In genomic region chr14:10046336-10047122, GRCm38 (mm10) we compare ENCODE assay signal across 14 mouse cellular contexts.
DNase-seq lines count a peak whose midpoint lies in the region; ATAC-seq and TF ChIP-seq lines count a peak whose summit lies in the region.
"Had no signal": no experiment of that assay in that cellular context is flagged by ENCODE, and none has a peak within 500 bp of the region (broad histone marks: within the 10 kb centered on the region; RNA-seq: fewer than 3 reads in every experiment).

No protein-coding gene starts in this region.

- H3K27me3 ChIP-seq in kidney, postnatal 0 days (ENCODE audit: insufficient read depth, low read length): no peaks in the 10 kb centered on the region
- H3K27me3 ChIP-seq in forebrain, embryonic 16.5 days (replicated peaks; ENCODE audit: control insufficient read depth, insufficient read depth, low read length): no peaks in the 10 kb centered on the region

- no peaks in the 10 kb centered on the region for H3K36me3 ChIP-seq in kidney, postnatal 0 days (ENCODE audit: insufficient read depth, low read length)
- H3K36me3 ChIP-seq in forebrain, embryonic 16.5 days (ENCODE audit: control insufficient read depth, insufficient read depth): no peaks in the 10 kb centered on the region
- H3K36me3 ChIP-seq: G1E had no signal

- no peak overlapping the region for H3K9ac ChIP-seq in kidney, postnatal 0 days (ENCODE audit: low read depth, low read length)
- H3K9ac ChIP-seq in forebrain, embryonic 16.5 days (replicated peaks; ENCODE audit: low read depth, low read length): no peak overlapping the region

- no peak for TF ChIP-seq CTCF in kidney, postnatal 0 days (IDR thresholded peaks at IDR 0.05; ENCODE audit: low read depth)
- no peak for TF ChIP-seq CTCF in brain, embryonic 14.5 days (IDR thresholded peaks at IDR 0.05; ENCODE audit: borderline replicate concordance, extremely low read depth, insufficient read depth, insufficient read length)

- H3K9me3 ChIP-seq in kidney, postnatal 0 days (replicated peaks; ENCODE audit: low read length): no peaks in the 10 kb centered on the region
- H3K9me3 ChIP-seq in forebrain, embryonic 16.5 days (ENCODE audit: control insufficient read depth, low read length): no peaks in the 10 kb centered on the region

- WGBS in kidney, postnatal 0 days: 14% methylated on average over 7 of the region's 7 CpGs
- 17% methylated on average over 7 of the region's 7 CpGs for WGBS in forebrain, embryonic 16.5 days

- no peak for ATAC-seq in kidney, postnatal 0 days (replicated peaks; ENCODE audit: low FRiP score, low read depth)
- ATAC-seq in forebrain, embryonic 16.5 days: 0 out of 2 replicates have a peak, but pooled peaks have one; percentile 31

- H3K4me2 ChIP-seq in kidney, postnatal 0 days (ENCODE audit: low read length): no peak overlapping the region
- no peak overlapping the region for H3K4me2 ChIP-seq in forebrain, embryonic 16.5 days (ENCODE audit: low read length)

- no peak for TF ChIP-seq POLR2A in brain, embryonic 14.5 days (IDR thresholded peaks at IDR 0.05; ENCODE audit: borderline replicate concordance, extremely low read depth, insufficient read depth, insufficient read length, poor library complexity, severe bottlenecking)

- H3K4me3 ChIP-seq in kidney, postnatal 0 days (replicated peaks; ENCODE audit: low read depth, low read length): no peak overlapping the region
- no peak overlapping the region for H3K4me3 ChIP-seq in forebrain, embryonic 16.5 days (replicated peaks; ENCODE audit: low read length)

- H3K27ac ChIP-seq in kidney, postnatal 0 days: no peak overlapping the region
- no peak overlapping the region for H3K27ac ChIP-seq in forebrain, embryonic 16.5 days (ENCODE audit: low read length)

- DNase-seq in adrenal gland, postnatal 14 days: peak; percentile 9
- DNase-seq in adrenal gland, adult 18-20 months (ENCODE audit: low spot score in 2 of 2): no peak
- peak; percentile 68 for DNase-seq in kidney, postnatal 0 days (ENCODE audit: low spot score)
- no peak for DNase-seq in kidney, postnatal 10 days
- peak; percentile 77 for DNase-seq in brain, embryonic 14.5 days (ENCODE audit: low read depth)
- DNase-seq in layer of hippocampus, postnatal 25 days (ENCODE audit: extremely low spot score in 1 of 2, low spot score in 1 of 2): no peak
- no peak for DNase-seq in cerebellum, adult 11-12 months
- DNase-seq: cerebellum, adult 8-10 months; kidney, postnatal 25 days; lung, postnatal 10 days; right cerebral cortex, adult 18-20 months; thymus, postnatal 14 days had no signal

- H3K4me1 ChIP-seq in kidney, postnatal 0 days (replicated peaks; ENCODE audit: insufficient read depth, low read length): no peaks in the 10 kb centered on the region
- H3K4me1 ChIP-seq in forebrain, embryonic 16.5 days (replicated peaks; ENCODE audit: control insufficient read depth, insufficient read depth, low read length): no peaks in the 10 kb centered on the region

Comparison
In these comparisons a context has a peak if more than half of its experiments do, and no peak if none do; other contexts are left out.
1. DNase-seq: peak in adrenal gland, postnatal 14 days (single experiment), kidney, postnatal 0 days (single experiment) and brain, embryonic 14.5 days (single experiment); none in adrenal gland, adult 18-20 months (0 of 2), kidney, postnatal 10 days (single experiment), layer of hippocampus, postnatal 25 days (0 of 2) and cerebellum, adult 11-12 months (single experiment).